Mouse (Mus musculus): Measurements from ENCODE around the gene Fhad1. TPM values are rescaled to one million over a fixed set of nuclear protein-coding genes. Genes with fewer than 3 reads are reported as not detected.

Gene Fhad1
- total RNA-seq, 2 experiments from 2014 or later = not detected

DNA sequence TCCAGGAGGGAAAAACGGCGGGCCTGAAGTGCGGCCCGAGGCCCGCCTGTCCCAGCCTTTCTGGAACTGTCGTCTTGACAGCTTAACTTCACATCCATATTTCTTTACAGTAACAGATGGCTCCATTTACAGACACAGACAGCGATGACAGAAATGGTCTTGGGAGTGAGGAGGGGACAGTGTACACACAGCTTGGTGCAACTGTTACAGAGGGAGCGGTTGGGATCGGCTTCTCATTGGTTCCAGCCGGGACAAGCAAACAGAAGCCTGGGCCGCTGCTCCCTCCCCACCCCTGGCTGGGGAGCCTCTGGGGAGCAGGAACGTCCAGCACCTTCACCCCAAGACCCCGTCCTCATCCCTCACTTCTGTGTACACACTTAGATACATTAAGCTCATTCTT is 65.4 kb downstream of the Fhad1 start:
- no peak for ATAC-seq (replicated peaks; ENCODE audit: poor library complexity, severe bottlenecking)

DNA sequence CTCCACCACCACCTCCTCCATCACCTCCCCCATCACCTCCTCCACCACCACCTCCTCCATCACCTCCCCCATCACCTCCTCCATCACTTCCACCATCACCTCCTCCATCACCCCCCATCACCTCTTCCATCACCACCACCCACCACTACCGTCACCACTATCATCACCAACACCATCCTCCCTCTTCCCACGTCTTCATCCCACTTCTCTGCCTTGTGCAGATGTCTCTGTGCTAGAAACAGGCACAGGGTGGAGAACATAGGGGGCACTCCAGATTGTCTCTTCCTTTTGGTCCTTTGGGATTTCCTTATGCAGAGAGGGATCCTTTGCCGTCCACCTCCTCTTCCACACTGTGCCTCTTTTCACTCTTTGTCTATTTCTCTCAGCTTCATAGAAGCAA is 66.1 kb downstream of the Fhad1 start:
- no peak for ATAC-seq (replicated peaks; ENCODE audit: poor library complexity, severe bottlenecking)

- no peak for ATAC-seq (replicated peaks; ENCODE audit: poor library complexity, severe bottlenecking)
Measured at GRCm38 (mm10) chr4:141942403-141942802, 72.5 kb downstream of the Fhad1 start.

DNA sequence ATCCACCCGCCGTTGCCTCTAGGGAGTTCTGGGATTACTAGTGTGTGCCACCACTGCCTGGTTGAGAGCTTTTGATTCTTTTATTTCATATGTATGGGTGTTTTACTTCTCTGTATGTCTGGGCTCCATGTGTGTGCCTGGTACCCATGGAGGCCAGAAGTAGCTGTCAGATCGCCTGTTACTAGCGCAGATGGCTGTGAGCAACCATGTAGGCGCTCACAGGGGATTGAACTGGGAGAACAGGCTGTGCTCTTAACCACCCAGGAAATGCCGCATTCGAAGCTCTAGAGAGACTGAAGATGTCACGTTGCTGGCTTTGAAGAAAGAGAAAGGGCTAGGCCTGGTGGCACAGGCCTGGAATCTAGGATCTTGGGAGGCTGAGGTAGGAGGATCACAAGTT is 73.6 kb downstream of the Fhad1 start:
- no peak for ATAC-seq (replicated peaks; ENCODE audit: poor library complexity, severe bottlenecking)

DNA sequence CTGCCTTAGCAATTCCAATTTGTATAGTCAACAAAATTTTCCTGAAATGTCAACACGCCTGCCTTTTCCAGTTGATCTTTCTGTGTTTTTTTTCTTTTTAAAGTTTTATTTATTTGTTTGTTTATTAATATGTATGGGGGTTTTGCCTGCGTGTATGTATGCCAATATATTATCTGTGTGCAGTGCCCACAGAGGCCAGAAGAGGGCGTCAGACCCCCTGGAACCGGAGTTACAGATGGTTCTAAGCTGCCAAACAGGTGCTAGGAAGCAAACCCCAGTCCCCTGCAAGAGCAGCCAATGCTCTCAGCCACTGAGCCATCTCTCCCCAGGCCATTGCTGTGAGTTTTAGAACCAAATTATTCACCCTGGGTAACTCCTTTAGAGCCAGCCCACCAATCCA is 76.3 kb downstream of the Fhad1 start:
- no peak for ATAC-seq (replicated peaks; ENCODE audit: poor library complexity, severe bottlenecking)

DNA sequence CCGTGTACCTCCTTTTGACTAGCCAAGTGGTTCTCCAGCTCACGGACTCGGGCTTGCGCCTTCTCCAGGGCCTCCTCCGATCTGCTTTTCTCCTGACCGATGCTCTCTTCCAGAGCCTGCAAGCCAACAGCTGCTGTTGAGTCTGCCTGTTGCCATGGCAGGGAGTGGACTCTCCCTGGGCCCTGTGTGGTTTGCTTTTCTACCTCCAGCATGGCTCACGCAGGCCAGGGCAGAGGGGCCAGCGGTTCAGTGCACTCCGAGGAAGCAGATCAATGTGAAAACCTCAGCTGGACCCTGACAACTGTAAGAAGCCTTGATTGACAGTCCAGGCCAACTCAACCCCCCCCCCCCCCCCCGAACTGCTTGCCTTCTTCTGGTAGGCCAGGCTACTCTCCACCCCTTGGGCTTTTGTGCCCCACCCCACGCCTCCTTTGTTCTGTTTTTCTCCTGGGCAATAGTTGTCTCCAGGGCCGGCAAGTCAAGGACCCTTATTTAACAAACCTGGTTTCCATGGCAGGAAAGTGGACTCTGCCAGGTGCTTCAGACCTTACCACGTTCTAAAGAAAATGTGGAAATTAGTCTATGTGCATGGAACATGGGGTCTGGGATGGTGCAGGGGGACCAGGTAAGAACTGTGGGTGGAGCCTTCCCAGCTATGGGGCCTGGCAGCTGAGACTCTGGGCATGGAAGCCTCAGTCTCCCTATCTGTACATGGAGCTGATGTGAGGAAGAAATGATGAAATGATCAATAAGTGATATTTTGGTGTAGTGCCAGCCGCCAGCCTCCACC is 81.9 kb downstream of the Fhad1 start:
- no peak for ATAC-seq (replicated peaks; ENCODE audit: poor library complexity, severe bottlenecking)

DNA sequence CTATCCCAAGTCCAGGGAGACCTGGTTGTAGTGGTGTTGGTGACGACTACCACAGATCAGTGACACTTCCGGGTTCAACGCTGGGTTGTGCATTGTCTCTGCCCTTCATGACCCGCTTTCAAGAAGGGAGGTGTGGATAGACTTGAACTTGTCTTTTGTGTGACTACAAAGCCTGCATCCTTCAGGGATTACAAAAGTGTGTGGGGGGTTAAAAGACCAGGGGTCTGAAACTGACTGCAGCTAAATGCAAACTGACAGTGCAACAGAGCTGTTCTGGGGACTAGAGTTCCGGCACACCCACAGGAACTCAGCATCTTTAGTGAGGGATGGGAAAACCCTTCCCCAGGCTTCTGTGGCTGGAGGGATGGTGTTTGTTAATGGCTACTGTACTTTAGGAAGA is 83.4 kb downstream of the Fhad1 start:
- ATAC-seq (replicated peaks; ENCODE audit: poor library complexity, severe bottlenecking) = no peak

GRCm38 (mm10) chr4:141930001-141930400 is 84.9 kb downstream of the Fhad1 start:
- ATAC-seq (replicated peaks; ENCODE audit: poor library complexity, severe bottlenecking) = no peak

DNA sequence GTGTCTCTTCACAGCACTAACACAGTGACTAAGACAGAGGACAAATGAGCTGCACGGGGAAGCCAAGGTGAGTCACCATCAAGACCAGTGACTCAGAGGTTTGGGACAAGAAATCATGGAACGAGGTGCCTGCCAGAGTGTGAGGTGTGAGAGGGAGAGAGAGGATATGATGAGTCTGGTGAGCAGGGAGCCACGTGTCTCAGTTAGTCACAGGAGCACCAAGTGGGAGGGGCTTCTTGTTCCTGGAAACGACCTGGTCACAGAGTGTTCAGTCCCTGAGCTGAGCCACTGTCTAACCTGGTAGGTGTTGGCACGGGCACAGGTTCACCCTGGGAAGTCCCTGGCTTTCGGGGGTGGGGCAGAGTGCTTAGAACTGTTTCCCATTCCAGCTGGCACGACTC is 86.0 kb downstream of the Fhad1 start:
- no peak; the same call in 1 of the 2 replicates for ATAC-seq (replicated peaks; ENCODE audit: poor library complexity, severe bottlenecking)

- ATAC-seq (replicated peaks; ENCODE audit: poor library complexity, severe bottlenecking) = no peak
Measured at GRCm38 (mm10) chr4:141925781-141926345, 89.0 kb downstream of the Fhad1 start.

- no peak for ATAC-seq (replicated peaks; ENCODE audit: poor library complexity, severe bottlenecking)
Measured at GRCm38 (mm10) chr4:141923961-141924360, 90.9 kb downstream of the Fhad1 start.

DNA sequence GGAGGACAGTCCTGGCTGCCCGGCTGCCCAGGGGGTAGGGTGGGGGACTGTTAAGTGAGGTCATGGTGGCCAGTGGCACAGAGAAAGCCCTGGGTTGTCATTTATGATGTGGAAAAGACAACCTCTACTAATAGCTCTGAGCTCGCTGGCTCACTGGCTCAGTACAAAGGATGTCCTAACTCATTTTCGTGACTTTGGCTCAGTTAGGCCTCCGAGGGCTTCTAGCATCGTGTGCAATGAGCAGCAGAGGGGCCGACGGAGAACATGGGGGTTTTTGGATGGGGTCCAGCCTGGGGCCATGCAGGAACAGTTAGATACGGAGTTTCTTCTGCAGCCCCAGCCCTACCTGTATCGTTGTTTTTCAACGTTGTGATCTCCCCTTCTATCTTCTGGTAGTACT is 94.5 kb downstream of the Fhad1 start:
- ATAC-seq (replicated peaks; ENCODE audit: poor library complexity, severe bottlenecking) = no peak

- ATAC-seq (replicated peaks; ENCODE audit: poor library complexity, severe bottlenecking) = peak; percentile 57
Measured at GRCm38 (mm10) chr4:141917735-141918419, 97.0 kb downstream of the Fhad1 start.

DNA sequence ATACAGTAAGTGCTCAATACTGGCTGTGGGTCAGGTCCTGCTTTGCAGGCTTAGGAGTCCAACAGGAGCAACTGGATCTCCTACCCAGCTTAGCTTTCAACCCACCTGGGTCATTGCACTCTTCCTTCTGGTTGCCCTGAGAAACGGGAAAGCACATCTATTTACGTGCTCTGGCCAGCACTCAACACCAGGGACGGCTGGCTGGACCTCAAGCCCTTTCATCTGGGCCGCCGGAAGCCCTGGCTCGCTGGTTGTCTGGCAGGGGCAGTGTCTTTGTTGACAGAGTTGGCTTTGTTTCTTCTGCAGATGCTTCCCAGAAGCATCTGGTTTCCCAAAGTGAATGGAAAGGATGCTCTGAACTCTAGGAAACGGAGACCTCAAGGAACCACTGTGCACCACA is 100.8 kb downstream of the Fhad1 start:
- no peak for ATAC-seq (replicated peaks; ENCODE audit: poor library complexity, severe bottlenecking)

DNA sequence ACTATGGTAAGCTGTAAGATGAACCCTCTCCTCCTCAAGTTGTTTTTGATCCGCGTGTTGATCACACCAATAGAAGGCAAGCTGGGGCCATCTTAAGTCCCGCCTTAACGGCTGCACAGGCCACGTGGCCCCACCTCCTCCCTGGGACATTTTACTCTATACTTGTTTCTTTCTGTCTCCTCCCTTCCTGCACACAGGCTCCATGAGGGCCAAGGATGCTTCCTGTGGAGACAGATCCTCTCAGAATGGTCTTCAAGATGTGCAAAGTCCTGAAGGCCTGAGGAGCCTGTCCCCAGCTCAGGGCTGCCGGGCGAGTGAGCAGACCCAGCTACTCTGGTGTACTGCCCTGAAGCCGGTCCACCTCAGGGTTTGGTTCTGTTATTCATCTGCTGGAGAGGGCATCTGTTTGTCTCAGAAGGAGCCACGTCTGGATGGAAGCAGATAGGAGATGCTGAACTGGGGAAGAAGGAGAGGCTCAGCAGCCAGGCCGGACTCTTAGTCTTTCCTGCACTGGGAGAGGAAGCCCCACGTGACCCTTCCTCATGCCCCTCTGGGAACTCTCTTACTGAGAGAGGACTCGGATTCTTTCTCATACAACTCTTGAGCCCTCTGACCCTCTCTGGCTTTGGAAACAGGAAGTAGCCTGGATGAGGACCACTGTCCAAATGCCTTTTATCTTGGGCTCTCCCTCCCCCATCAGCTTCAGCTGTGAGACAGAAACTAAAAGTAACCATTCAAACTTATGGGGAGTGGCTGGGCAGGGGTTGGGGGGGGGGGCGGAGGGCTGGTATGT is 101.5 kb downstream of the Fhad1 start:
- no peak for ATAC-seq (replicated peaks; ENCODE audit: poor library complexity, severe bottlenecking)

GRCm38 (mm10) chr4:141904710-141905109 is 110.2 kb downstream of the Fhad1 start:
- no peak for ATAC-seq (replicated peaks; ENCODE audit: poor library complexity, severe bottlenecking)

DNA sequence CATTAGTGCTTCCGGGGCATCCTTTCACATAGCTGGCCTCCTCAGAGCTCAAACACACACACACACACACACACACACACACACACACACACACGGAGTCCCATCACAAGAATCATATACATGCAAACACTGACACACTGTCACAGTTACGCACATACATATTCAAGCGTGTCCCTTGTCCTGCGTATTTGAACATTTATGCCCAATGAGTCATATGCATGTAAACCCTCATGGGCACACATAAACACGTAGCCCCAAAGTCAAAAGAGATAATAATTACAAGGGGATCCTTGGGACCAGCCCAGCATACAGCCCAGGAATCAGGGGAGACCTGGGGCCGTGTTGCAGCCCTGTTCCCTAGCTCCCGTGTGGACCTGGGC is 112.4 kb downstream of the Fhad1 start:
- no peak for ATAC-seq (replicated peaks; ENCODE audit: poor library complexity, severe bottlenecking)

DNA sequence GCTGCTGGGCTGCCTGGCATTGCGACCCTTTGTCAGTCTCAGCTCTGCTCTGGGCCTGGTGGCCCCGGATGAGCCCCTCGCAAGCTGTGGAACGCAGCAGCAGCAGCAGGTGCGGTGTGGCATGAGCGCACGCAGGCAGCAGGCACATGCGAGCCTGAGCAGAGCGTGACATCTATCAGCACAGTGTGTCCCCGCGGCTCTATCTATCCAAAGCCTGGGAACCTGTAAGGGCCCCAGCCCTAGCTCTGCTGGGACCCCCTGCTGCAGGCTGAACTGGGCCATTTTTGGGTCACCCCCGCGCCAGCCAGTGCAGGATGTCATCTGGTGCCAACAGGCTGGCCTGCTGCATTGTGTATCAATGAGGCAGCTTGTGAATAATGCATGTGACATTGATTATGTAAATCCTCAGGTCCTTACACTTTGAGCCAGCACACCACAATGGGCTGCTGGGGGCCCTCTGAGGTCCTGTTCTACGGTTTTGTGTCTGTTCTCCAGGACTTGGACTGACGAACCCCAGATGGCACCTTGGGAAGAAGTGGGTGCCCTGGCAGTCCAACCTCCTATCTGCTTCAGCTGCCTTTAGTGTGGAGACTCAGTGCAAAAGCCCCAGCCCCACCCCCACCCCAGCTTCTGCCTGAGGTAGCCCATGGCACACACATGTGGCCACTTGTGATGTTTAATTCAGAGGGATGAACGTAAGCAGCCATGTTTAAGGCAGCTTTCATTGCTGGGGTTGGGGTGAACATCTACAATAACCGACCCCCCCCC is 113.0 kb downstream of the Fhad1 start:
- ATAC-seq (replicated peaks; ENCODE audit: poor library complexity, severe bottlenecking) = no peak

DNA sequence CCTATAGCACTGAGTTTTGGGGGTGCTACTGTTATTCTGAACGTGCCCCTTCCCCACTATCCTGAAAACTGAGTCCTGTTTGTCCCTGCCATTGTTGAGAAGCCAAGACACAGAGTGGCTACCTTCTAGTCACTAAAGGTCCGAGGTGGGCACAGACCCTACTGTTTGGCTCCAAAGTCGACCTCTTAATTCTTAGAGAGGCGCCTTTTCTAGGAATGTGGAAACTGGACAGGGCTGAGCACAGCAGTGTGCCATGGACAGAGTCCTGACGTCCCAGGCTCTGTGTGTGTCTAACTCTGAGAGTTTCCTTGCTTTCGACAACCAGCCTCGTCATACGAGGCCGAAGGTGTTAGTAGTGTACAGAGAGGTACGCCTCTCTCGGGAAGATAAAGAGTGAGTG is 114.5 kb downstream of the Fhad1 start:
- no peak for ATAC-seq (replicated peaks; ENCODE audit: poor library complexity, severe bottlenecking)

- ATAC-seq (replicated peaks; ENCODE audit: poor library complexity, severe bottlenecking) = no peak
Measured at GRCm38 (mm10) chr4:141899936-141900335, 114.9 kb downstream of the Fhad1 start.
